Mouse (Mus musculus) neural tube, embryonic 10.5 days (tissue): ENCODE results near the gene Htt.
A peak's percentile ranks its signal among the peaks of the same experiment; 100 is the strongest.
"Not testable (repeated sequence)": the region's sequence is repeated elsewhere in the genome, so short reads cannot be mapped to it uniquely, and the experiment has no call there.

Source experiments
- DNase-seq: peaks from one replicate; pipeline ENCODE4 v3.0.0-alpha.2; 2017; ENCODE audit warnings: low spot score; ENCODE audit errors: extremely low spot score

Gene Htt

DNA sequence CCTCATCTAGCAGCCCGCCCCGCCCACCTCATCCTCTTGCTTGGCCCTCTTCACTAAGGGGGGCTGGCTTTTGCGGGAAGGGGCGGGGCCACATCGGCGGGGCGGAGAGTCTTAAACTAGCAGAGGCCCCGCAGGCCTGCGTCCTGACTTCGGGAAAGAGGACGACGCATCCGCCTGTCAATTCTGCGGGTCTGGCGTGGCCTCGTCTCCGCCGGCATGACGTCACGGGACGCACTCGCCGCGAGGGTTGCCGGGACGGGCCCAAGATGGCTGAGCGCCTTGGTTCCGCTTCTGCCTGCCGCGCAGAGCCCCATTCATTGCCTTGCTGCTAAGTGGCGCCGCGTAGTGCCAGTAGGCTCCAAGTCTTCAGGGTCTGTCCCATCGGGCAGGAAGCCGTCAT lies at the start of gene Htt:
Gene Htt (plus strand): TSS at position 232 of the 400 bp plus-strand sequence.
- peak; percentile 94 for DNase-seq

DNA sequence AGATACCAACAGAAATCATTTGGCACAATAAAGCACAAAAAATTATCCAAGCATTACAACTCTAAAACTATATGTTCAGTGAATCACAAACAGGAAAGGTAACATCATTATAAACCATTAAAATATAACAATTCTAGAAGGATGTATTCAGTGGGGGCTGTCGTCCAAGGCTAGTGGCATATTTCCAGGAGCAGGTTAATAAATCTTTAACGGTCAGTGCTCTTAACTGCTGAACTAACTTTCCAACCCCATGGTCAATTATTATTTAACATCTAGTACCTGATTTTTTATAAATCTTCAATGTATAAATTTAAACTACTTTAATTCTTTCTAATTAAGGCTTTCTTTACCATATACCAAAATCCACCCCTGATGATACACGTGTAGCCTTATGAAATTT lies 47.2 kb upstream of the Htt start:
- DNase-seq, result not testable (repeated sequence)

DNA sequence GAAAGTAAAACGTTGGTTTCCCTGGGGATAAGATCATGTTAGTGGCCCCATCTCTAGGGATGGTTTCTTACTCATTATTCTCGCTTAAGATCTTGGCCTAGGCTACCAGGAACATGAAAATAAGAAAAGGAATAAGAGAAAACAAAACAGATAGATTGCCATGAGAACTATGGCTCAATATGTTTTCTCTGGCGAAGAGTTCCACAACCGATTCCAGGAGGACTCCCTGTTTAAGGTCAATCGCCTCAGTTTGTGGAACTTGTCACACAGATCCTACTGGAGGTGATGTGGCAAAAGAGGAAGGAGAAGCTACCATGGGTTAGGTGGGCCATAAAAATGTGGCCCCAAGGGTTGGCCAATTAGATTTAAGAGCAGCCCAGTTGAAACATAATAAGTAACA lies 46.7 kb upstream of the Htt start:
- no peak for DNase-seq

DNA sequence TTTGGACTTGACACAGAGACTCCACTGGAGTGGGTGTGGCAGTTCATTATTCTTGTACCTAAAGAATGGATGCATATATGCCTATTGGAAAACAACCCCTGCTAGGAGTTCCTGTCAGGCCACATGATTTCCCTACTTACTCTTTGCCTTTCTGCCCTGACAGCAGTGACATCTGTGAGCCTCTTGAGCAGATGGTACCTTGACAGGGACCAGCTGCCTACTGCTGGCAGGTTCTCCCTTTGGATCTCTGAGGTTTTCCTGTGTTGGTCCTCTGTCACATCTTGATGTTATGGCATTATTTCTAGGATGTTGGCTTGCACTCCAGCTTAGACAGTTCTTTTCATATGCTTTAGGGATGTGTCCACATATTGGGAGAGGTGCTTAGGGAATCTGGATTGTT lies 32.4 kb upstream of the Htt start:
- no peak for DNase-seq

DNA sequence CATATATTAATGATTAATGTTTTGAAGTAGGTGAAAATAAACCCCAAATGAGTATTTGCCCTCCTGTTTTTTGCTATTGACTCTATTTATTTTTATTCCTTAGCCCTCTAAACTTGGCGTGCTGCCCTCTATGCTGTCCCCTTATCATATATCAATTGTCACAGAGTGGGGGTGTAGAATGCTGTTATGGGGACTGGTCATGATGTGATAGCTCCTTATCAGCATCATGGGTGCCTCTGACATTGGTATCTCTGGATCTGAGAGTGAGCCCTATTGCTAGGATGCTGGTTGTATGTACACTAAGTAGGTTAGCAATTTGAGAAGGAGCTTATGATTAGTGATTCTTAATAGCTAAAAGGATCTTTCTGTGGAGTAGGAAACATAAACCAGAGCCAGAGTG lies 31.3 kb upstream of the Htt start:
- no peak for DNase-seq

DNA sequence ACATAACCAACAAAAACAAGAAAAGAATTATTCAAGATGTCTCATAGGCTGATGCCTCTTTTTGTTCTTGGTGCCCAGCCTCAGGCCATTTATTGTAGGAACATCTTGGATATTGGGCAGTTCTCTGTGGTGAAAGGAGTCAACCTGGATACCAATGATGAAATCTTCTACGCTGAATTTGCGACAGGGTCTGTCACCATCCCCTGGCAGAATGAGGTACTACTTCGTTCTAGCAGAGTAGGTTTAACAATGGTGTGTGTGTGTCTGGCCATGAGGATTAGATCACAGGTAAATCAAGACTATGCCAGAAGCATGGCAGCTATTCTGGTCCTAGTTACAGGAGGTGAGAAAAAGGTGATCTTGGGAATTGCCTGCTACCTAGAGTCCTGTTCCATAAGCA lies 10.1 kb upstream of the Htt start:
- no peak for DNase-seq

DNA sequence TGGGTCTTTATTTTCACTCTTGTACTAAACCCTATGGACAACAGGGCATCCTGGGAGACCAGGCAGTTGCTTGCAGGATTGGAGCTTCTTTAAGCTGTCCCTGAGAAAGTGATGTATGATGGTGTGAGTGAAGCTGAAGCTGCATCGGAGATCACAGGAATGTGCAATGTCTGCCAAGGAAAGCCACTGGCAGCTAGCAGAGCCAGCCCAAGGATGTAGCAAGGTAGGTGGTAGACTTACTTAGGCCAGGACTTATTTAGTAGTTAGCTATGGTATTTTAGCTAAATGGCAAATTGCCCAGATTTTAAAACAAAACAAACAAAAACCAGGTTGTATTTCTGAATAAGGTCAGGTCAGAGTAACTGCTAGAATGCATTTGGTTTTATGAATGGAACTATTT lies 2.8 kb upstream of the Htt start:
- DNase-seq, result no peak

DNA sequence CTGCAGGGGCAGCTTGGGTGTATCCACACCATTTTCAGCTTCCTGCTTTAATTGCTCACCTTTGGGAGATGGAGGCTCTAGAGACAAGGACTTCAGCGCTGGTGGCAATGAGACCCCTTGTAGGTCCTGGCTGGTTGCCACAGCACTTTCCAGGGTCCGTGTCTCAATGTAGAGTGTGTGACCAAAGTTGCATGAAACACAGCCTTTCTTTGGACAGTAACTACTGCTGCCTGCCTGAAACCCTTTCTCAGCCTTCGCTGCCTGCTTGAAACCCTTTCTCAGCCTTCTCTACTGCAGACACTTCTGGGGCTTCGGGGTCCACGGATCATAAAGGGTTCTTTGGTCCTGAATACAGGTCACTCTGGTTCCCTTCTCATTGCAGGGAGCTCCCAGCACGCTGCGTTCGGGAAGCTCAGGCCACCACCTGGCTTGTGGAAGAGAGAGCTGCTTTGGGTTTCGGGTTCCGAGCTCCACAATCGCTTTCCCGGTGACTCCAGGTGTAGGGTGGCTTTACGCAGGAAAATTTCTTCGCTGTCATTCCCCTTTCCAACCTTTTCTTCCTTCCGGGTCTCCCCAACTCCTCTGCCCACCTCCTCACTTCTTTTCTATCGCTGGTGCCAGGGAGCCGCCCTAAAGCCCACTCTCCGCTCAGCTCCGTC lies 561 bp upstream of the Htt start:
- no peak for DNase-seq

DNA sequence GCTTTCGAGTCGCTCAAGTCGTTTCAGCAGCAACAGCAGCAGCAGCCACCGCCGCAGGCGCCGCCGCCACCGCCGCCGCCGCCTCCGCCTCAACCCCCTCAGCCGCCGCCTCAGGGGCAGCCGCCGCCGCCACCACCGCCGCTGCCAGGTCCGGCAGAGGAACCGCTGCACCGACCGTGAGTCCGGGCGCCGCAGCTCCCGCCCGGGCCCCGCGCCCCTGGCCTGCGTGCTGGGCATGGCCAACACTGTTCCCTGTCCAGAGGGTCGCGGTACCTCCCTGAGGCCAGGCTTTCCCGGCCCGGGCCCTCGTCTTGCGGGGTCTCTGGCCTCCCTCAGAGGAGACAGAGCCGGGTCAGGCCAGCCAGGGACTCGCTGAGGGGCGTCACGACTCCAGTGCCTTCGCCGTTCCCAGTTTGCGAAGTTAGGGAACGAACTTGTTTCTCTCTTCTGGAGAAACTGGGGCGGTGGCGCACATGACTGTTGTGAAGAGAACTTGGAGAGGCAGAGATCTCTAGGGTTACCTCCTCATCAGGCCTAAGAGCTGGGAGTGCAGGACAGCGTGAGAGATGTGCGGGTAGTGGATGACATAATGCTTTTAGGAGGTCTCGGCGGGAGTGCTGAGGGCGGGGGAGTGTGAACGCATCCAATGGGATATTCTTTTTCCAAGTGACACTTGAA lies 533 bp downstream of the Htt start:
- no peak for DNase-seq

DNA sequence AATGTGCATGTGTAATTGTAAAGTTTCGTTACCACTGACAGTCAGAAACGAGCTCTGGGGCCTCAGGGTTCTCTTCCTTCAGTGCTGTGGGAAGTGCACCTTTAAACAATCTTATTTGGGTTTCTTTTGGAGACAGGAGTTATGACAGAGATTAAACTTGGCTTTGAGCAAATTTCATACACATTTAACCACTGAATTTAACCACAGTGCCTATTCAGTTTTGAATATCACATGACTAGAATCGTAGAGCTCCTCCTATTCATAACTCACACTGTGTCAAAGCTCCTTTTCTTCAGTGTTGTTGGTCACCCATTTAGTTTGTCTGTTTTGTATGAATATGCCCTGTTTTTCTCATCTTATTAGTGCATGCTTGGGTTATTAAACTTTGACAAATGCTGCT lies 10.3 kb downstream of the Htt start:
- no peak for DNase-seq

DNA sequence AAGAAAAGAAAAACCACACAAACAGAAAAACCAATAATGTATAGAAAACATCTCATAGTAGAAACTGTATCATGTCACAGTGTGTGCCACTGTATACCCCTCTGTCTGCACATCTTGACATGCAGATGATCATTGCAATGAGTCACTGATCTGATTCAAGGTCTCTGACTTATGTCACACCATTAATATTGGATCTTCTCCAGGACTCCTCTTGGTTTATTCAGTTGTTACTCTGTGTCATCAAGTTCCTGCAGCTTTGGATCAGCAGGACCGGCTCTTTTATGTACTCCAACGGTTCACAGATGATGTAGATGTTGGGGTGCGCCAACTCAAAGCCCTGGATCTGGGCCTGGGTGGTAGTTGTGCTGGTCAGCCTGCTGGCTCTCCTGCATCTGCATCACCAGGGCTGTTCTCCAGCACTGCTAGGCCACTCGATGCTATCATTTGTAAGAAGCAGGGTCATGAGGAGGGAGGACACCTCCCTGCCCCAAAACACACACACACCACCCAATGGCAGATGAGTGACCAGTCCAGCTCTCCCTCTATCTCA lies 11.2 kb downstream of the Htt start:
- DNase-seq, result no peak

DNA sequence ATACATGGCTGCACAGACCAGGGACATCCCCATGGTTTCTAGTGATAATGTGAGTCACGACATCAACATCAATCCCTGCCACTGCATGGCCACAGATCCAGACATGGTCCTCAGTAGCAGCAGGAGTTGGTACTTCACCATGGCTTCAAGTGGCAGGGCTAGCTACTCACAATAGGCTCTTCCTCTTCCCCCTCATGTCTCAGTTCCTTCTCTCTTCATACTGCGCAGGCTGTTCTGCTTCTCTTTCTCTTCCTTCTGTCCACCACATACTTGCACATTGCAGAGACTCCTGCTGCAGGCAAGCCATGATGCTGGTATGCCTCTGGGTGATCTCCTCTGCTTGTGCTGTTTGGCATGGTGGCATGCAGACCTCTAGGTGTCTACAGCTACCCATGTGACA lies 11.9 kb downstream of the Htt start:
- DNase-seq, result no peak

DNA sequence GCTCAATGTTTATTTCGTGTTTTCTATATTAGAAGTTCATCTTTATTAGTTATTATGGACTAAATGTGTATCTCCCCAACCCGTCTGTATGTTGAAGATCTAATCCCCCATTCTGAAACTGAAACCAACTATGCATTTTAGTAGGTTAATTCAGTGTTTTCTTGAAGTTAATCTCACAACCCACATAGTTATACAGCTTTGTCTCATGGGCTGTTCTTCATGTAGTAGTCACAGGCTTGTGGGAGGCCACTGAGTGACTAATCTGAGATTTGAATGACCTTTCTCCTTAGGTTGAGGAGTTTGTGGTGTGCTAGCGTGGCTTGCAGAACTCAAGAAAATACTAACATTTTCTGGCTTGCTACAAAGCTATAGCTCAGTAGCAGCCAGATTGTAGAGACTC lies 23.5 kb downstream of the Htt start:
- DNase-seq, result no peak

DNA sequence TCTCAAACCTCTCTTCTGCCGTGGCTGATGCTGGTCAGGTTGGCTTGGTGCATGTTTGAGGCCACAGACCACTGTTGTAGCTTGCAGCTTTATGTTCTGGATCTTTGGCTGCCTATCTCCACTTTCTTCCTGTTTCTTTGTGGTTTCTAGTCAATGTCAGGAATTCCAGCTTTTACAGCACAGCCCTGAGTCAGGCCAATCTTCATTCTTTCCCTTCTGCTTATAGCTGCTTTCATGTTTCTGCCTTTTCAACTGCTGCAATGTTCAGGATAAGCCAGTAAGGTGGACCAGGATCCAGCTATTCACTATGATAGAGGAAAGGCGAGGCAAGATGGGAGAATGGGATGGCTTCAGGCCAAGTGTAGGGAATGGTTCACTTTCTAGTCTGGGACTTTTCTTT lies 29.6 kb downstream of the Htt start:
- DNase-seq, result no peak

DNA sequence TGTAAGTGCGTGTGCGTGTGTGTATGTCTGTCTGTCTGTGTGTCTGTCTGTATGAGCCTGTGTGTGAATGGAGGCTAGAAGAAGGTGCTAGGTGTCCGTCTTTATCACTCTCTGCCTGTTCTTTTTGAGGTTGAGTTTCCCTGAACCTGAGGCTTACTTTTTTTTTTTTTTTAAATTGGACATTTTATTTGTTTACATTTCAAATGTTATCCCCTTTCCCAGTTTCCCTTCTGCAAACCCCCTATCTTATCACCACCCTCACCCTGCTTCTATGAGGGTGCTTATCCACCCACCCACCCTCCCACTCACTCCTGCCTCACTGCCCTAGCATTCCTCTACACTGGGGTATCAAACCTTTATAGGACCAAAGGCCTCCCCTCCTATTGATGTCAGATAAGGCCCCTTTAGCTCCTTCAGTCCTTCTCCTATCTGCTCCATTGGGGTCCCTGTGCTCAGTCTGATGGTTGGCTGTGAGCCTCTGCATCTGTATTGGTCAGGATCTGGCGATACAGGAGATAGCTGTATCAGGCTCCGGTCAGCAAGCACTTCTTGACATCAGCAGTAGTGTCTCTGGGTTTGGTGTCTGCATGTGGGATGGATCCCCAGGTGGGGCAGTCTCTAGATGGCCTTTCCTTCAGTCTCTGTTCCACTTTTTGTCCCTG lies 38.9 kb downstream of the Htt start:
- DNase-seq, result no peak

DNA sequence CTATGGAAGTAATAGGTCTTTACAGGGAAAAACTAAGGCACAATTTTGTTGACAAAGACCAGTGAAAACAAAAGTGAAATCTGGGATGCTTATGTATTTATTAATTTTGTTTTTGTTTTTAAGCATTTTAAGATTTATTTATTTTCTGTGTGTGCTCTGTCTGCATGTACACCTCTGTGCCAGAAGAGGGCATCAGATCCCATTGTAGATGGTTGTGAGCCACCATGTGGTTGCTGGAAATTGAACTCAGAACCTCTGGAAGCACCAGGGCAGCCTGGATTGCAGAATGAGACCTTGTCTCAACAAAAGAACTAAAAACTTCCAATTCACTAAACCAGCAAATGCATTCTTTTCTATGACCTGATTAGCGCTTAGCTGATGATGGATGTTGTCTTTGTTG lies 44.5 kb downstream of the Htt start:
- no peak for DNase-seq

DNA sequence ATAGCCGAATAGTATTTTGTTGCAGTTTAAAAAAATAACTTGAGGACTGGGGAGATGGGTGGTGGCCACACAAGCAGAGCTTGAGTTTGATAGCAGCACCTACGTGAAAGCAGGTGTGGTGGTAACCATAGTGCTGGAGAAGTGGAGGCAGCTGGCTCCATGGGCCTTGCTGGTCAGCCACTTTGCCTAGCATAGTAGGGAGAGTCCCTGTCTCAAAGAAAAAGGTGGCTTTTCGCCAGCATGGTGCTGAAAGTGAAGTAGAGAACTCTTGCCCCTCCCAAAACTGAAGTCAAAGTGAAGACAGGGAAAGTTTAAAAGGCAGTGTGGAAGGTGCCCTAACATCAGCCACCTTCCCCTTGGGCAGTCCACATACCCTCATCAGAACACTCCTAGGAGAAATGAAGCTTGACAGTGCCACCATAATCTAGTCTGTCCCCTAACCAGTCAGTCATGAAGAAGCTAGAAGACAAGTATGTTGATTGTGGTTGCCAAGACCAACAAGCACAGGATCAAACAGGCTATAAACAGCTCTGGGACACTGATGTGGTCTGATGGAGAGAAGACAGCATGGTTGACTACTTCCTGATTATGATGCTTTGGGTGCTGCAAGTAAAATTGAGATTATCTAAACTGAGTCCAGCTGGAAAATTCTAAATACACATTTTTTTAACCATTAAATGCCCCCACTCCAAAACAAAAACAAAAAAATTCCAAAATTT lies 61.0 kb downstream of the Htt start:
- no peak for DNase-seq

DNA sequence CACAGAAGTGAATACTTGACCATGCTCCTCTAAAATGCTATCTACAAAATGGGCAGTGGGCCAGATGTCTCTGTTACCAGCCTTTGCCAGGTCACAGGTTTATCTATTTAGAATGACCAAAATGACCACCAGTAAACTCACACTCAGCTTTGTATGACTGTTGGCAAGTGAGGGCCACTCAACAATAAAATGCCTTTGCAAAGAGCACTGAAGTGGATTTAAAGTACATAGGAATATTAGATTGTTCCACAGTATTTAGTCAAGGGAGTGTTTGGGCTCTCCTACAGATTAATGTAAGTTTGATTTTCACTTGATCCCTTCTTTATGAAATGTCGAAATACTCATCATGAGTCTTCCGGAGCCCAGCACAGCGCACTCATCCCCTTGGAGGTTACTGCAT lies 92.5 kb downstream of the Htt start:
- no peak for DNase-seq

DNA sequence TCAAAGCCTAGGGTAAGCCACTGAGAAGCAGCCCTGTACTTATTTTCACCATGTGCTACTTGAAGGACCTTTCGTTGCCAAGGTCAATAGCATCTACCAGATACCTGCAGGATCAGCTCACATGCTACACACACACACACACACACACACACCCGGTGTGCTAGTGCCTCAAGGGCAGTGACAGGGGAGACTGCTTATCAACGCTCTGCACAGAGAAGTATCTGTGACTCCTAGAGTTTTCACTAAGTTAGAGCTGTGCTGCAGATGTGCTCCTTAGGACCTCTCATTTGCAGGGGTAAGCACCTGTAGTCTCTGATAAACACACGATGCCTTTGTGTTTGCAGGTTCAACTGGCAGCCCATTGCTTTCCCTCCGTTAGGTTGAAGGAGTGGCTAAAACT lies 103.8 kb downstream of the Htt start:
- DNase-seq, result no peak

DNA sequence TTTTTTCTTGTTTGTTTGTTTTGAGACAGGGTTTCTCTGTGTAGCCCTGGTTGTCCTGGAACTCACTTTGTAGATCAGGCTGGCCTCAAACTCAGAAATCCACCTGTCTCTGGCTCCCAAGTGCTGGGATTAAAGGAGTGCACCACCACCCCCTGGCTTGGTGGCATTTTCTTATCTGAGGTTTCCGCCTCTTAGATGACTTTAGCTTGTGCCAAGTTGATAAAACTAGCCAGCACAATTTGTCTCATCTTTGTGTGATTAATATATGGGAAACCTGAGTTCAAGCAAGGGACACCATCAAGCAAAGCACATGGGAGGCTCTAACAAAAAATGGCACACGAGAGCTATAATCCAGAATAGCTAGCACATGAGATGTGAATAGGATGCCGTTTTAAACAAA lies 118.8 kb downstream of the Htt start:
- DNase-seq, result not testable (repeated sequence)

DNA sequence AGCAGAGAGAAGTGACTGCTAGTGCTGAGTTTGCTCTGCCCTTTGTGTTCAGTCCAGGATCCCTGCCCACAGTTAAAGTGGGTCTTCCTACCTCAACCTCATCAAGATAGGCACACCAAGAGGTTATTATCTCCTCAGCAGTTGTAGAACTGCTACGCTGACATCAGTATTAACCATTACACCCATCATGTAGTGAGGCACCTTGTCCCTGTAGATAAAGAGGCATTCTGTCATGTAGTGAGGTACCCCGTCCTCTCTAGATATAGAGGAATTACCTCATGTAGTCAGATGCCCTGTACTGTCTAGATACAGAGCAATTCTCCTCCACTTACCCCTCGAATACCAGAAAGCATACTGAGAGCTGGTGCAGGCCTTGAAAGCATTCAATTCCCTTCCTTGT lies 119.5 kb downstream of the Htt start:
- DNase-seq, result no peak

DNA sequence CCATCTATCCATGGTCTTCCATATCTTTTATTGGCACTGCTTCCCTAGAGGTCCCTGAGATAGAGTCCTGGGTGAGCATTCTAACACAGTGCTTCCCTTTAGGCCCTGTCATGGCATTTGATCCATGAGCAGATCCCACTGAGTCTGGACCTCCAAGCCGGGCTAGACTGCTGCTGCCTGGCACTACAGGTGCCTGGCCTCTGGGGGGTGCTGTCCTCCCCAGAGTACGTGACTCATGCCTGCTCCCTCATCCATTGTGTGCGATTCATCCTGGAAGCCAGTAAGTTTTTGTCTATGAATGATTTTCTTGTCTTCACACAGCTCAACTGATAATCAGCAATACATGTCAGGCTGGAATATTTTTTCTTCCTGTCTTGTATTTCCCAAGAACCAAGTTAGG lies 123.7 kb downstream of the Htt start:
- DNase-seq, result no peak
